Mouse (Mus musculus) cerebellum, adult 2 months (tissue): Measurements from ENCODE around the gene Mxd3. TPM values are rescaled to one million over a fixed set of nuclear protein-coding genes. Genes with fewer than 3 reads are reported as not detected.

Experiments
- DNase-seq, 2 experiments: peaks; one replicate each; pipeline ENCODE4 v3.0.0; 2021
- H3K27ac ChIP-seq: fragments of 200-500 bp; 2 replicates; pipeline ENCODE4 v1.5.1; 2012; ENCODE audit warnings: low read length, control low read depth, inconsistent platforms; ENCODE audit not compliant: insufficient read depth
- H3K27me3 ChIP-seq: fragments of 200-500 bp; 2 replicates; pipeline ENCODE4 v1.6.1; 2012; ENCODE audit warnings: inconsistent platforms, mild to moderate bottlenecking, low read length, moderate library complexity; ENCODE audit not compliant: control insufficient read depth, insufficient read depth
- H3K4me1 ChIP-seq: fragments of 200-500 bp; 2 replicates; pipeline ENCODE4 v1.6.1; 2011; ENCODE audit warnings: low read length; ENCODE audit not compliant: control insufficient read depth, insufficient read depth
- H3K4me3 ChIP-seq: fragments of 200-500 bp; replicated peaks from 2 replicates; pipeline ENCODE3; 2011; ENCODE audit warnings: mild to moderate bottlenecking, low read depth, low read length, control low read depth; ENCODE audit not compliant: insufficient read depth
- CTCF ChIP-seq: fragments of 200-500 bp; IDR thresholded peaks from 2 replicates; pipeline ENCODE4 v1.5.1; 2011; ENCODE audit warnings: low read depth, mild to moderate bottlenecking, control low read depth, low read length, moderate library complexity, borderline replicate concordance; ENCODE audit not compliant: insufficient read depth
- POLR2A ChIP-seq: fragments of 200-500 bp; IDR thresholded peaks from 2 replicates; pipeline ENCODE4 v1.6.1; 2011; ENCODE audit warnings: low read length, control low read depth, borderline replicate concordance; ENCODE audit not compliant: insufficient read depth
- WGBS: fragments of 180-500 bp; shearing (Covaris S2); methylation state at CpG from one replicate; pipeline ENCODE4 v1.1.7; 2018; 5-methylcytosine and 5-hydroxymethylcytosine counted together
- polyA plus RNA-seq: library from polyadenylated mRNA; depleted of rRNA; stranded (reverse); fragments of >200 nt; gene quantifications from 2 replicates; pipeline ENCODE4 v1.2.3, GENCODE M21; 2012; rRNA removed

Mxd3 gene
- polyA plus RNA-seq, 1 experiment = 0.38 TPM

- no peaks in the 10 kb centered on the region for H3K27me3 ChIP-seq
- no peak for DNase-seq
- H3K27ac ChIP-seq = no peak overlapping the region
- 91% methylated on average over 5 of the region's 5 CpGs for WGBS
- TF ChIP-seq CTCF = no peak
- no peaks in the 10 kb centered on the region for H3K4me1 ChIP-seq
- no peak overlapping the region for H3K4me3 ChIP-seq
Measured at GRCm38 (mm10) chr13:55277646-55278045, 52.0 kb downstream of the Mxd3 start.

DNA sequence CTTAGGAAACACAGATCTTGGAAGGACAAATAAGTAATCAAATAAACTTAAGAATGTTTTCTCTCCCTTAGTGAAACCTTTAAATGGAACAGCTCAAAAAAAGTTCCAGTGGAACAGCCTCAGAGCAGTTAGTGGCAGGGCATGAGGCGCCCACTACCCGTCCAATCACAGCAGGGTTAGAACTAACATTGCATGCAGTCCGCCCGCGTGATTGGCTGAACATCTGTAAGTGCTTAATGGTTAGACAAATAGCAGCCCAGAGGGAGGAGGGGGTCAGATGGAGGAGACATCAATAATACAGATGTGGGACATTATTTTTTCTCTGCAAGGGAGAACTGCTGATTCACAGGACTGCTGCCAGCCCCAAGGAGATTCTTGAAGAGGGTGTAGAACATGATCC lies 52.4 kb downstream of the Mxd3 start:
- WGBS = 91% methylated on average over 5 of the region's 5 CpGs
- DNase-seq = no peak
- Histone ChIP-seq H3K27me3 (no peaks in the 10 kb centered on the region), H3K27ac (no peak overlapping the region), H3K4me3 (no peak overlapping the region), H3K4me1 (no peaks in the 10 kb centered on the region)
- no peak for TF ChIP-seq CTCF
- no peak for TF ChIP-seq POLR2A

Other genes starting within 250 kb of the Mxd3 start
- 24.0 and 24.8 TPM in 2 replicates for gene Uimc1, start 229.5 kb downstream of the Mxd3 start, polyA plus RNA-seq
- 48.5 and 52.5 TPM in 2 replicates for gene Zfp346, start 224.5 kb downstream of the Mxd3 start, polyA plus RNA-seq
- gene Gm17617, start 196.3 kb downstream of the Mxd3 start, polyA plus RNA-seq = not detected in 2 replicates
- gene Fgfr4, start 177.2 kb downstream of the Mxd3 start, polyA plus RNA-seq = 0.05 and 0.16 TPM in 2 replicates
- 47.5 and 49.5 TPM in 2 replicates for gene Nsd1, start 120.0 kb downstream of the Mxd3 start, polyA plus RNA-seq
- 186 and 191 TPM in 2 replicates for gene Prelid1, start 9.3 kb downstream of the Mxd3 start, polyA plus RNA-seq
- gene Rab24, start 7.9 kb downstream of the Mxd3 start, polyA plus RNA-seq = 146 and 148 TPM in 2 replicates
- 65.1 and 66.7 TPM in 2 replicates for gene Lman2, start 33.0 kb upstream of the Mxd3 start, polyA plus RNA-seq
- 0.30 and 0.46 TPM in 2 replicates for gene Rgs14, start 39.9 kb upstream of the Mxd3 start, polyA plus RNA-seq
- gene Slc34a1, start 68.4 kb upstream of the Mxd3 start, polyA plus RNA-seq = not detected in 2 replicates
- not detected in 2 replicates for gene Pfn3, start 85.4 kb upstream of the Mxd3 start, polyA plus RNA-seq
- gene F12, start 97.0 kb upstream of the Mxd3 start, polyA plus RNA-seq = 0.05 and 0.11 TPM in 2 replicates
- 52.7 and 53.9 TPM in 2 replicates for gene Grk6, start 115.2 kb upstream of the Mxd3 start, polyA plus RNA-seq
- 10.7 and 13.0 TPM in 2 replicates for gene Prr7, start 134.4 kb upstream of the Mxd3 start, polyA plus RNA-seq
- 97.4 and 108 TPM in 2 replicates for gene Dbn1, start 158.3 kb upstream of the Mxd3 start, polyA plus RNA-seq
- 66.8 and 67.2 TPM in 2 replicates for gene Pdlim7, start 183.9 kb upstream of the Mxd3 start, polyA plus RNA-seq
- gene Dok3, start 199.5 kb upstream of the Mxd3 start, polyA plus RNA-seq = 9.3 and 9.8 TPM in 2 replicates
- 66.3 and 70.3 TPM in 2 replicates for gene Ddx41, start 206.8 kb upstream of the Mxd3 start, polyA plus RNA-seq
- 127 and 128 TPM in 2 replicates for gene Fam193b, start 241.3 kb upstream of the Mxd3 start, polyA plus RNA-seq
- 107 and 113 TPM in 2 replicates for gene Tmed9, start 243.9 kb upstream of the Mxd3 start, polyA plus RNA-seq